Mouse (Mus musculus) activated CD4-positive, CD25-positive, alpha-beta regulatory T cell, adult 4 months (primary cell): Measurements from ENCODE around the gene Gpa33. TPM values are rescaled to one million over a fixed set of nuclear protein-coding genes. Genes with fewer than 3 reads are reported as not detected.

Experiments used
- ATAC-seq: one replicate; pipeline ENCODE4 v1.8.0; 2017
- polyA plus RNA-seq, 2 experiments: library from polyadenylated mRNA; unstranded; fragments of 100-300 nt; shearing (Covaris generic); gene quantifications; one replicate each; pipeline ENCODE4 v1.2.1; 2017

Gene Gpa33
- not detected for polyA plus RNA-seq

DNA sequence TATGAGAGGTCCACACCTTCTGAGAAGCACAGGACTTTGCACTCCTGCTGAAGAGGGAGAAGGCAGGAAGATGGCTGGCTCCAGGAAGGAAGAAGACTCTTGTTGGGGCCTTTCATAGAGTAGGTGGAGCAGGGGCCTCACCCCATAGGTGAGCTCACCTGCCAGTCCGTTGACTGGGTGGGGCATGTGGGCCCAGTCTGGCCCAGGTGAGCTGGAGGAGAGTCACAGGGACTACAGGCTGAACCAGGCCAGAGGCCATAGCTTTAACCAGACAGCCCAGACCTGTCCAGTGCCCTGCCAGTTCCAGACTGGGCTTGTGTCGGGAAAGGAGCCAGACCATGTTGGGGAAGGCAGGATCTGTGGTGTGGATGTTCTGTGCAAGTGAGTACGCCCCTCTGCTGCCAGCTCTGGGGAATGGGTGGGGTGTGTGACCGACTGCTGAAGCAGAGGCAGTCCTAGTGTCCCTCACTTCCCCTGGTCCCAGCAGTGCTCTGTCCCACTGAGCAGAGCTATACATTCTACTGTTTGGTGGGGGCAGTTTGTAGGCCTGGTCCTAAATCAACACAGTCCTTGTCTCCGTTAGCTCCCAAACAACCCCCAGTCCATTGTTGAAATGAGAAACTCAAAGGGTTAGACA lies at the start of gene Gpa33:
Gpa33 (plus strand) TSS at position 15 of the 637 bp plus-strand sequence.
- no peak for ATAC-seq

DNA sequence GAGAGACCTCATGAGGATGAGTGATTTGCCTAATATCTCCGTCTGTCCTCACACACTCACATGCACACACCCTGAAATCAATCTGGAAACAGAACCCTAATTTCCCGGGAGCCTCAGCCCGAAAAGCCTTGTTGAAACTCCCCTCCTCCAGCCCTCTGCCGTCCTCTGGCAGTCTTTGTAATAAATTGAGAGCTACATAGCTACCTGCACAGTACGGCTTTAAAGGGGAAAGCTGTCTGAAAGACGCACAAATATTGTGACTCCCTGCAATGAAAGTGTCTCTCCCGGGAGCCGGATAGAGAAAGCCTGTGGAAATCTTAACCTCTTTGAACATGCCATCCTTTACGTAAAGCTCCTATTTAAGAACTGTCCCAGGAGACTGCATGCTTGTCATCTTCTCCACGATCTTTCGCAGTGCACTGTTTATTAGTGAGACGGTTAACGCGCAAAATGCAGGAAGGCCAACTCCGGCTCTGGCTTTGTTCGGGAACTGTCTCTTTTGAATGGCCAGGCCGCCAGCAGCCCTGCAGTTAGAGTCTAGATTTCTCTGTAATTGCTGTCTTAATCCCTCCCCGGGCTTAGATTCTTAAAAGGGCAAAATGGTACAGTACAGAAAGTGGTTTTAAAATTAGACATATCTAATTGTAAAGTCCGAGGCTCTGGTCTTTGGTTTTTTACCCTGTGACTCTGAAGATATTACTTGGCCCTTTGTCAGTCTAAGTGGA lies 41.4 kb upstream of the Gpa33 start:
- ATAC-seq, result no peak

DNA sequence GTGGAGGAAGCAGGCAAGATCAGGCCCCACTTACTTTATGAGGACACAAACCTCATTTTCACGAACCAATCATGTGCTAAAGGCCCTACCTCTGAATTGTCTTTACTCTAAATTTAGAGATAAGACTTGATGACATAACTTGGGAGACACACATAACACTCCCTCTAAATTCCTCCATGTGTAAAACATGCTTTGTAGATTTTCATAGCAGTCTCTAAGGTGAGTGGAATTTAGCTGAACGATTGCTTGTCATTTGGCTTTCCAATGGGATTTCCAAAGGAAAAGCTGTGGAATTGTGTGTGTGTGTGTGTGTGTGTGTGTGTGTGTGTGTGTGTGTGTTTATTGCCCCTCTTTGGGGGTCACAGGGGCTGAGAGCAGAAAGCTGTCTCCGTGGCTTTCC lies 40.7 kb upstream of the Gpa33 start:
- no peak for ATAC-seq

DNA sequence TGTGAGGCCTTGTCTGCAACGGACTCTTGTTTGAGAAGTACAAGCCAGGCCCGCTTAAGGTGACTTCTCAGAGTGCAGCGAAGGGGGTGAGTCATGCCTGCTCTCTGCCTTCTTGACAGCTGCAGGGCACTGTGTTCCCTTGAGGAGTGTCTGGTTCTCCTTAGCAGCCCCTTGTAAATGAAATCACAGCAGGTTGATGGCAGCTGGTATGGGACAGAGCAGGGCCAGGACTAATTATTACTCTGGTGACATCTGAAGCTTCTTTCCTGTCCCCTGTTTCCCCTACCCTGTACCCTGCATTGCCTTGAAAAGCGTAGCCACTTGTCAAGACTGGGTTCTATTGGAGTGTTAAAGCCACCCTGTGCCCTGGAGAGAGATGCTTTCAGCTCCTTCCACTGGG lies 40.3 kb upstream of the Gpa33 start:
- ATAC-seq, result no peak

DNA sequence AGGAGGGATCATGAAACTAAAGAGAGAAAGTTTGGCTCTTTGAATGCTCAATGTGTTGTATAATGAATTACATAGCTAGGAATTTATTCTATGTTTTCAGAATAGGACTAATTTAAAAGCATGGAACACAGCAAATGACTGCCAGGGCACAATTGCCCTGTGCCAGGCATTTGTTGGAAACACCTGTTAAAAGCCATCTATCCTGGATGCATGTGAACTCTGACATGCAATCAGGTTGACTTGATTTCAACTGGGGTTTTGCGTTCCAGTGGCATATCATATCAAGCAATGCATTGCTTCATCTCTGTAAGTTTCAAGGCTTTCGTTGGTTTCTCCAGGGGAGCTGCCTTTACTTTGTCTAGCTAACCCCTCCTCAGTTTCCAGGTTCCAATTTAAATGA lies 39.7 kb upstream of the Gpa33 start:
- ATAC-seq, result no peak

DNA sequence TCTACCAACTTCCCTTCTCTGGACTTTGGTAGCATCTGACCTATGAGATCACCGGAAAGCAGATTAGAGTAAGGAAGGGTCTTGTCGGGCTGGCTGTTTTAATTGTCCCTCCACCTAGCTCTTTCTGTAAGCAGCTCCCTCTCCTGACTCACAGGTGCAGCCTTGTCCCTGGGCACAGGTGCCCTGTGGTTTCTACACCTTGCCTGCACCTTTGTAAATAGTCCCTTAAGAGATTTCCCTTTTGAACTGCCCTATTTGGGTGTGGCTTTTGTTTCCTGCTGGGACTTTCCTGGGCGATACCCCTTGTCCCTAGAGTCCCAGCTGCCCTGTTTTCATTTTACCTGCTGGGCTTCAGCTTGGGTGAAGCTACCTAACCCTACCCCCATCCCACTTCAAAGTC lies 35.6 kb upstream of the Gpa33 start:
- no peak for ATAC-seq

DNA sequence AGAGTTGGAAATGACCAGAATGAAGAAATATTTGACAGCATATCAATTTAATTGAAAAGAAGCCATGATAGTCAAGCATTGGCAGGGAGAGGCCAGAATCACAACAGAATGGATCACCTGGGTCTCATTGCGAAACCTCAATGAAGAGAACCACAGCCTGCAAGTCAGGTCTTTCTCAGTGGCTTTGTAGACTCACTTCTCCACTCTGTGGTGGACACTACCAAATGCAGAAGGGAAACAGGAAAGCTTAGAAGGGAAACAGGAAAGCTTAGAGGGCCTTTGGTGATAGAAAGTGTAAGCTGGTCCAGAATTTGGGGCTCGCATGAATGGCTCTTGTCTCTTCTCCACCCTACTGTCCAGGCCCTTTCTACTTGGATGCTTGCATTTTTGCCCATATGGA lies 31.9 kb upstream of the Gpa33 start:
- no peak for ATAC-seq

DNA sequence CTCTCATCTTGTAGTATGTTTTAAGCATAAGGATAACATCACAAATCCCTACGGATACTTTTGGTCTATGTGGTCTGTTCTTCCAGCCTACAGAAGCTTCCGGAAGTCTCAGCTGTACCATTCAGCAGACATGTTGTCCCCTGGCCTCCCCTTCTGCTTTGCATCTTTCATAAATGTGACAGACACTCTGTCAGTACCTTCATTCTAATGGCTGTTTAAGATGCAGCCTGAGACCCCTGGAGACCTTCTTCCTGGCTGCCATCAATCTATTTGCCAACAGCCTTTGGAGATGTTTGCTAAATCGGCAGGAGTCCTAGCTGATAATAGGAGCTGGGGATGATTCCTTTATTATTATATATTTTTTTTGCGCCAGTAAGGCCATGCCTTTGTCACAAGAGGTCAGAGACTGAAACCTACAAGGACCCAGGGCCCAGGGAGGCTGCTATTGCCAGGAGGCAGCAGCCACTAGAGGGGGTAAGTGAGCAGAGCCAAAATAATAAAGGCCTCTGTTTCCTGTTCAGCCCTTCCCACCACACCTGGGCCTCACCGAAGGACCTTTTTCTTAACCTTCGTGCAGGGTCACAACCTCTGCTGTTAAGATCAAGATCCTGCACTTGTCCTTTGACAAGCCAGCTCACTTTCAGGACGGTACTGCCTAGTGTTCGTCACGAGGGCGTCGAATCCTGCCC lies 27.0 kb upstream of the Gpa33 start:
- no peak for ATAC-seq

DNA sequence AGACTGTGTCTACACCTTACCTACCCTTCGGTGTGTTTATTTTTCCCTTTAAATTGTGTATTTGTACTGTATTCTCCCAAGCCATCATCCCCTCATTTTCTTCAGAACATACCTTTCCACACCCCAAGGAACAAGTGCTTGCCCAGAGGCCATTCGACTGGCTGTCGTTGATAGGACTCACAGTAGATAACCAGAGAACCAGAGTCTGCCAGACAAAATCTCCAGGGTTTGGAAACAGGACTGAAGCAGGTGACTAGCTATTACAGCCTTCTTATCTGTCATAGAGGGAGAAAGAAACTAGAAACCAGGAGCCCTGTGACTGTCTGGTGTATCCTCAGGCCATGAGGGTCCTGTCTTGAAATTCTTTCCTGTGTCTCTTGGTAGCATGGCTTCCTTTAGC lies 25.2 kb upstream of the Gpa33 start:
- ATAC-seq, result no peak

DNA sequence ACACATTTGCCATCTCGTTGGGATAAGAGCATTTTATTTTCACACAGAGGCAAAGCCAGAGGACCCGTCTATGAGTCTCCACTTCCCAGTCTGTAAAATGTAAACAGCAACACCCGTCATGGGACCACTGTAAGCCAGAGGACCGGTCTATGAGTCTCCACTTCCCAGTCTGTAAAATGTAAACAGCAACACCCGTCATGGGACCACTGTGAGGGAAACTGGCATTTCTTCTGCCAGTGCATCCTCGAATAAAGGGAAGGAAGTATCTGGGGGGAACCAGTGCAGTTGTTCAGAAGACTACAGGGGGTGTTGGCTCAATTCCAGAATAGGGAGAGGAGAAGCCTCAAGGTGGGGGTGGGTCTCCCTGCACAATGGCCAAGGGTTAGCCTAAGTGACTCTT lies 24.6 kb upstream of the Gpa33 start:
- ATAC-seq, result no peak

DNA sequence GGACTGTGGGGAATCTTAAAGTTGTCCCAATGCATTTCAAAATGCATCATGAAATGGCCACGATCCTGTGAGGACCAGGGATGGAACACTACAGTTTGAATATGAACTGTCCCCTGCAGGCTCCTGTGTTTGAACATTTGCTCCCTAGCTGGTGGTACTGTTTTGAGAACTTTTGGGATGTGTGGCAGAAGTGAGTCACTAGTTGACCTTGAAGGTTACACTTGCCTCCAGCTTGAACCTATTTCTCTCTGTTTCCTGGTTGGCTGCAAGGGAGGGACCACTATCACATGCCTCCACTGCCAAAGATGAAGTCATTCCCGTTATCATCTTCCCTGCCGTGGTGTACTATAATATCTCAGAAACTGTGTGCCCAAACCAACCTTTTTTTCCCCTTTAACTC lies 15.1 kb upstream of the Gpa33 start:
- no peak for ATAC-seq

DNA sequence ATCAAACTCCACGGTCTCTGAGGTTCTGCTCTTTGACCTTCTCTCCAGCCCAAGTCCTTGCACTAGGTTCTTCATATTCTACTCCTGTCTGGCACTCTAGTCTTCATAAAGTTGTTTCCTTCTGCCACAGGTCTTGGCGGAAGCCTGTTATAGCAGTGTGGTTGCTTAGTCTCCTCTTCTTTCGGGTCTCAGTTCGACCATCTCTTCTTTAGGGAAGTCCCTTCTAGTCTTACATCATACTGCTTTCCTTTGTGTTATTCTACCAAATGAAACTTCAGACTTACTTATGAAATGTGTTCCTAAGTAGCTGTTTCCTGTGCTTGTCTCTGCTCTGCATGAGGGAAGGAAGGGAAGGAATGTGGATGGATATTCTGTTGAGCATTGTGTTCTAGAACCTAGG lies 14.3 kb upstream of the Gpa33 start:
- ATAC-seq, result no peak

DNA sequence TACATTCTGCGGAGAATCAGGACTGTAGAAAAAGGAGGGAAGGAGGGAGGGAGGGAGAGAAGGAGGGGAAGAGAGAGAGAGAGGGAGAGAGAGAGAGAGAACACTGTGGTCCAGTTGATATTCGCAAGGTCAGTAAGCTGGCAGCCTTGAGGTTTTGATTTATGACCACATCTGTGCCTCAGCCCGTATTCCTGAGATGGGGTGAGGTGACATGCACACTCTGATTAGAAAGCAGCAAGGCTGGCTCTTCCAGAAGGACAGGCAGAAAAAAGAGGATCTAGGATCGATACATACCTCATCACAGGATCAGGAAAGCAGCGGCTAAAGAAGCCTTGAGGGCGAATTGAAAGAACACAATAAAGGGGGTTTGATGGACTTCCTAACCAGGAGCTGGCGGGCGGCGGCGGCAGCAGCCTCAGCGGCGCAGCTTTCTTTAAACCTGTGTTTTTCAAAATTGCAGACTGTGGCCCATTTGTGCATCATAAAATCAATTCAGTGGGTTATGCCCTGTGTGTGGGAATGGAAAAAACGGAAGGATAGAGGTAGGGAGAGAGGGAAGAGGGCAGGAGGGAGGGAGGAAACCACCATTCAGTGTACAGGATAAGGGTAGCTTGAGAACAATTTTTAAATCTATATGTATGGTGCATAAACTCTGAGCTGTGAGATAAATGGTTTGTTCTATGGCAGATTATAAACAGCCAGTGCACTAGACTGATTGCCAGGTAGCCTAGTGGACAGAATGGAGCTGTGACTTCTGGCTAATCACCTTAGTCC lies 12.0 kb upstream of the Gpa33 start:
- ATAC-seq, result no peak

DNA sequence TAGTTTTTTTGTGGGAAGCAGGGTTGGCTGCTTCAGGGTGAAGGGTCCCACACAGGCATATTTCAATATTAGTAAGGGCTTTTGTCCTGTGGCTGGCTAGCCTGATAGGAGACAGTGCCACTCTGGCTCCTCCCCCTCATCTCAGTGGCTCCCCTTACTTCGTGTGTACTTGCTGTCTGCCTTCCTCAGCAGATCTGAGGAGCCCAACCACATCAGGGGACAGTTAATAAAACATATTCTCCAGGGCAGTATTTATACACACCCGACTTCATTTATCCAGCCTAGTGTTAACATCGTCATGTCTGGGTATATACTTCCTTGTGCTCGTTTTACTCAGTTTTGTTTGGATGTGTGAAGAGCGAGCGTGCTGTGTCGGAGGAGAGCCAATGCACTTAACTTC lies 7.9 kb upstream of the Gpa33 start:
- no peak for ATAC-seq

DNA sequence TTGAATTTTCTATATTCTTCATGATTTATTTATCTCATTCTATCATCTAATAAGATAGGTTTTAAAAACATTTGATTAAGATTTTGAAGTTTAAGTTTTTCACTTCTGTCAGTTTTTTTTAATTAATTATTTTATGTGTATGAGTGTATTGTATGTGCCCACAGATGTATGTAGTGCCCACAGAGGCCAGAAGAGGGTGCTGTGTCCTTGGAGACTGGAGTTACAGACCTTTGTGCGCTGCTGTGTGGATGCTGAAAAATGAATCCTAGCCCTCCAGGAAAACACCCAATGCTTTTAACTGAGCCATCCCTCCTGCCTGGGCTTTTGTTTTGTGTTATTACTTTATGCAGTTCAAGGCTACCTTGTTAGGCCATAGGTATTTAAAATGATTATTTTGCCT lies 7.0 kb upstream of the Gpa33 start:
- ATAC-seq, result no peak

DNA sequence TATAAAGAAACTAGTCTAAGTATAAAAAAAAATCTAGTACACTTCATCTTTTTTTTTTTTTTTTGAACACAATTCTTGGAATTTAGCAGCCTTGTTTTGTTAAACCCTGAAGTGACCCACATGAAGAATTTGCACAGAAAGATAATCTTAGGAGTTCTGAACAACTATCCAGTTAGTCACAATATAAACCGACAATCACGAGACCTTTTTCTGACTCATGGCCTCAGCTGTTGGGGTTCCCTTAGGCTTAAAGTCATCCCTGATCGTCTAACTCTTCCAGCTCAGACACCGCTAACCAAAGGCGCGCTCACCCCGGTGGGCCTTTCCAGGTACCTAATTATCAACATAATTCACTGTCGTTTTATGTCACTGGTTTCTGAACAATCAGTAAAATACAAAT lies 6.3 kb upstream of the Gpa33 start:
- ATAC-seq, result no peak

DNA sequence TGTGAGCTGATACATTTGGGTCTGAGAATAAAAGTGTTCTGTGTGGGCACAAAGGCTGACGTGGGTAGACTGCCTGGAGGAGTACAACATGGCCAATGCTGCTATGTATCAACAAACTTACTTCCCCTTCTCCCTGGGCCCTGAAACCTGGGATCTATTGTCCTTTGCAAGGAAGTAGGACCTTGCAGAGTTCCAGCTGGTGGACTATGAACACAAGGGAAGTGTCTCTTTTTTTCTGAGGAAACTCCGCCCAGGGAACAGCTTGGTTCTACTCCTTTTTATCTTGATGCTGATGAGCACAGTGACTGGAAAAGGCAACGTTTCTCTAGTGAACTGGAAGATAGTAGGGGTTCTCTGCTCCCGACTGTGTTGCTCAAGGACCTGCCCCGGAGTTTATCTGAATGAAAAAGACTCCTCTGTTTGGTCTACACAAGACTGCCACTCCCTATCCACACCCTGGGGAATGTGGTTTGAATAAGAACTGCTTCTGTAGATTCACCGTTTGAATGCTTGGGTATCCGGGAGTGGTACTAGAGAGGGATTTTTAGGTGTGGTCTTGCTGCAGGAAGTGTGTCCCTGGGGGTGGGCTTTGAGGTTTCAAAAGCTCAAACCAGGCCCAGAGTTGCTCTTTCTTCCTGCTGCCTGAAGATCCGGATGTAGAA lies 5.0 kb upstream of the Gpa33 start:
- ATAC-seq, result no peak

DNA sequence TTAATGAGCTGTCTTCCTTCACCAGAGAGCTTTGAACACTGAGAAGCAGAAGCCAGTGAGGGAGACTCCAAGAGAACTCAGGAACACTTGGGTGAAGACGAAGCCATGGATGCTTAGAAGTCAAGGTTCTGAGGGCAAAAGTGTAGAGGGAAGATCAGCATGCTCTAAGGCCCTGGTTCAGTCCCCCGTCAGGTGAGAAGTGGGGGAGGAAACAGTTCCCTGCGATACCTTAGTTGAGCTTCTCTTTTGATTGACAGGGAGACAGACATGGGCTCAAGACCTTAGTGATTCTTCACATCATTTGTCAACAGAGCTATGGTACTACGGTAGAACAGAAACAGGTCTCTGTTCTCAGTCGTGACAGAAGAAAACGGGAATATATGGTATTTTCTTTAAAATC lies 3.7 kb upstream of the Gpa33 start:
- no peak for ATAC-seq

DNA sequence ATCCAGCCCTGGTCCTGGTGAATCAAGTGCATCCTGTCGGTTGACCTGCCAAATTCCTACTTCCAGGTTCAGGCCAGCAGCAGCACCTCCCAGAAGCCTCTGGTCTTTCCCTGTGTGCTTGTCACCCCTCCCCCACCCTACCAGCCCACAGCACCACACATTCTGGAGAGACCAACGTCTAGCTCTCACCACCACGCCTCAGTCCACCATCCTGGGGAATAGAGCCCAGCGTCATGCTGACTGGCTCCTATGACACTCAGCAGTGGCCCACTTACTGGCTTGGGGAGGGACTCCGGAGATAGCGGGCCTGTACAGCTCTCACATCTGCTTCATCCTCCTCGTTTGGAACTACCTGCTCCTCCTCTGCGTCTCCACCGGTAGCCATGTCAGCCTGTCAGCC lies 3.2 kb upstream of the Gpa33 start:
- no peak for ATAC-seq

DNA sequence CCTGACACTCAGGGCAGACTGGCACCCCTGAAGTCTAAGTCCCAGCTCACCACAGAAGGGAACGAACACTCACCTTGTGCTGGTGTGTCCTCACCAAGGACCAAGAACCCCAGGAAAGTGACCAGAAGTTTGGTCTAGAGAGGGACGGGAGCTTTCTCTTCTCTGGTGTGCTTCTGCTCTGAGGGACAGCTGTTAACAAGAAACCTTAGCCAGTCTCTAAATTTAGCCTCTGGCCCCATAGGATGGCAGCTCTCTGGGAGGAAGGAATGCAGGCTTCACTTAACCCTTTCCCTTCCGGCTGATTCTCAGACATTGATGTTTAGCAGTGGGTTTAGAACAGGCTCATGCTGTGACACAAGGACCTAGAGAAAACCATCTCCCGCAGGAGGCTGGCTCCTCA lies 2.3 kb upstream of the Gpa33 start, which contains the start of gene Dusp27:
Dusp27 (minus strand) TSS at position 204 of the 400 bp plus-strand sequence.
- no peak for ATAC-seq

DNA sequence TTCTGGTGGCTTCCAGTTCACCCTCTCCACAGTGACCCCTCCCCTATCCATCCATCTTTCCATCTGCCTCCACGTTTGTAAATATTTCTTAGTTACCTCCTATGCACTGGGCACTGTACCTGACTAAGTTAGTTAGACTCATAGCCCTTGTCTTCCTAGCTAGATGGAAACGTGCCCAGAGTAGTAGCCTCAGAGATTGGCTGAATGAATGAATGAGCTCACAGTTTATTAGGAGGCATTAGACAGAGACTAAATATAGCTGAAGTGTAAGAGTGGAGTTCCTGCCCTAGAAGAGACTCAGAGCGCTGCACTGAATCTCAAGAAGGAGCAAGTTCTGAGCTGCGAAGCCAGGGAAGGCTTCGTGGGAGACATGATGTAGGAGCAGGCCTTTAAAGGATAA lies 1.5 kb upstream of the Gpa33 start:
- no peak for ATAC-seq

DNA sequence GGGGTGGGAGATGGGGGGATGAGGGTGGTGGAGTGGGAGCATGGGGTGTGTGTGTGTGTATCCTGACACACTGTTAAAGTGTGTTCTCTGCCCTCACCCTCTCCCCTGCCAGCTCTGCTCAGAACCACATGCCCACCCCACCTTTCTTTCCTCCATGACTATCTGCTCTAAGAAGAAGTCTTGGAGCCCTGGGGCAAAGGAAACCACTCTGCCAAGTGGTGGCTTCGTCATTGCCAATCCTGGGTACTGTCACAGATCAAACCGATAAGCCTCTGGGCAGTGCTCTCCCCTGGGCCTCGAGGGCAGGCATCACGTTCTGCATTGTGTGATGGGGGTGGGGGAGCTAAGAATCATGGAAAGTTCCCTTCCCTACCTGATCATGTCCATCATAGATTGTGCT lies 2.3 kb downstream of the Gpa33 start:
- ATAC-seq, result no peak
